Comparison of ENCODE assay signal across 11 mouse cellular contexts in genomic region chr5:66527090-66527489, GRCm38 (mm10).
A peak's percentile ranks its signal among the peaks of the same experiment; 100 is the strongest.
DNase-seq lines count a peak whose midpoint lies in the region; ATAC-seq and TF ChIP-seq lines count a peak whose summit lies in the region.
"Had no signal": no experiment of that assay in that cellular context is flagged by ENCODE, and none has a peak within 500 bp of the region (broad histone marks: within the 10 kb centered on the region; RNA-seq: fewer than 3 reads in every experiment).

No protein-coding gene starts in this region.

- peak; percentile 96 for DNase-seq in heart, adult 11 months
- DNase-seq in 3134 (ENCODE audit: extremely low read depth, insufficient read length, low spot score) = peak; percentile 61
- DNase-seq in heart, postnatal 0 days (ENCODE audit: low spot score) = no peak
- peak; percentile 72 to 82 for DNase-seq in kidney, postnatal 4 days
- no peak for DNase-seq in Muller cell, postnatal 12 days (ENCODE audit: inconsistent ontology term)
- DNase-seq: layer of hippocampus, postnatal 36 days; liver, postnatal 0 days had no signal

- no peak for TF ChIP-seq CTCF in heart, postnatal 0 days (IDR thresholded peaks at IDR 0.05; ENCODE audit: low read depth)
- TF ChIP-seq CTCF in intestine, postnatal 0 days (IDR thresholded peaks at IDR 0.05; ENCODE audit: low read depth) = no peak

- no peaks in the 10 kb centered on the region for H3K9me3 ChIP-seq in heart, embryonic 11.5 days (replicated peaks; ENCODE audit: control insufficient read depth, low read length)
- no peaks in the 10 kb centered on the region for H3K9me3 ChIP-seq in heart, postnatal 0 days (replicated peaks; ENCODE audit: control insufficient read depth, low read length)
- no peaks in the 10 kb centered on the region for H3K9me3 ChIP-seq in intestine, postnatal 0 days (ENCODE audit: control insufficient read depth)
- no peaks in the 10 kb centered on the region for H3K9me3 ChIP-seq in intestine, embryonic 16.5 days (ENCODE audit: control insufficient read depth, low read length)
- H3K9me3 ChIP-seq: forebrain, embryonic 15.5 days had no signal

- H3K4me1 ChIP-seq in heart, embryonic 11.5 days (ENCODE audit: control insufficient read depth, insufficient read depth, low read length) = peaks cover 20% of the 10 kb centered on the region
- peaks cover 15% of the 10 kb centered on the region for H3K4me1 ChIP-seq in heart, postnatal 0 days (ENCODE audit: control insufficient read depth, insufficient read depth)
- no peaks in the 10 kb centered on the region for H3K4me1 ChIP-seq in intestine, postnatal 0 days (replicated peaks; ENCODE audit: control insufficient read depth, insufficient read depth, low read length)
- H3K4me1 ChIP-seq in intestine, embryonic 16.5 days (ENCODE audit: control insufficient read depth, insufficient read depth, low read length) = peaks cover 6% of the 10 kb centered on the region; the same call in 1 of the 2 replicates

- no peak for TF ChIP-seq EP300 in heart, postnatal 0 days (IDR thresholded peaks at IDR 0.05; ENCODE audit: low read depth)

- no peak overlapping the region for H3K9ac ChIP-seq in heart, embryonic 11.5 days (ENCODE audit: low read depth, low read length)
- no peak overlapping the region for H3K9ac ChIP-seq in heart, postnatal 0 days (replicated peaks; ENCODE audit: low read depth, low read length)
- H3K9ac ChIP-seq in intestine, postnatal 0 days (ENCODE audit: low read depth, low read length) = no peak overlapping the region
- H3K9ac ChIP-seq in intestine, embryonic 16.5 days (ENCODE audit: low read depth, low read length) = no peak overlapping the region
- H3K9ac ChIP-seq: forebrain, embryonic 15.5 days; liver, postnatal 0 days had no signal

- 74% methylated on average over 8 of the region's 8 CpGs for WGBS in heart, embryonic 11.5 days (ENCODE audit: insufficient replicate concordance)
- 54% methylated on average over 8 of the region's 8 CpGs for WGBS in heart, postnatal 0 days
- WGBS in intestine, postnatal 0 days = 66% methylated on average over 8 of the region's 8 CpGs
- 66% methylated on average over 8 of the region's 8 CpGs for WGBS in intestine, embryonic 16.5 days

- H3K36me3 ChIP-seq in heart, embryonic 11.5 days (ENCODE audit: control insufficient read depth, insufficient read depth, low read length) = no peaks in the 10 kb centered on the region
- H3K36me3 ChIP-seq in heart, postnatal 0 days (replicated peaks; ENCODE audit: control insufficient read depth, insufficient read depth, low read length) = no peaks in the 10 kb centered on the region
- 0 out of 2 replicates have a peak, but pooled peaks cover 5% of the 10 kb centered on the region for H3K36me3 ChIP-seq in intestine, postnatal 0 days (ENCODE audit: control insufficient read depth, insufficient read depth)
- H3K36me3 ChIP-seq in intestine, embryonic 16.5 days (ENCODE audit: control insufficient read depth, insufficient read depth, low read length) = no peaks in the 10 kb centered on the region
- H3K36me3 ChIP-seq: forebrain, embryonic 15.5 days had no signal

- ATAC-seq in heart, embryonic 11.5 days (replicated peaks; ENCODE audit: insufficient number of reproducible peaks, low FRiP score, low TSS enrichment) = no peak
- no peak for ATAC-seq in heart, postnatal 0 days (ENCODE audit: insufficient read depth, low read depth)
- ATAC-seq in intestine, postnatal 0 days = no peak
- no peak for ATAC-seq in intestine, embryonic 16.5 days
- ATAC-seq: forebrain, embryonic 15.5 days; liver, postnatal 0 days had no signal

- H3K4me3 ChIP-seq in heart, embryonic 11.5 days (ENCODE audit: low read depth, low read length) = no peak overlapping the region
- no peak overlapping the region for H3K4me3 ChIP-seq in heart, postnatal 0 days (ENCODE audit: low read depth, low read length)
- no peak overlapping the region for H3K4me3 ChIP-seq in intestine, postnatal 0 days (ENCODE audit: low read depth, low read length)
- H3K4me3 ChIP-seq in intestine, embryonic 16.5 days (ENCODE audit: low read length) = no peak overlapping the region
- H3K4me3 ChIP-seq: forebrain, embryonic 15.5 days had no signal

- H3K27me3 ChIP-seq in heart, embryonic 11.5 days (ENCODE audit: control insufficient read depth, insufficient read depth, low read length) = no peaks in the 10 kb centered on the region
- H3K27me3 ChIP-seq in heart, postnatal 0 days (ENCODE audit: control insufficient read depth, insufficient read depth, low read length) = no peaks in the 10 kb centered on the region
- H3K27me3 ChIP-seq in intestine, postnatal 0 days (replicated peaks; ENCODE audit: control insufficient read depth, insufficient read depth, low read length) = no peaks in the 10 kb centered on the region
- H3K27me3 ChIP-seq in intestine, embryonic 16.5 days (replicated peaks; ENCODE audit: control insufficient read depth, insufficient read depth, low read length) = no peaks in the 10 kb centered on the region
- H3K27me3 ChIP-seq: forebrain, embryonic 15.5 days had no signal

- no peak overlapping the region for H3K27ac ChIP-seq in heart, embryonic 11.5 days (ENCODE audit: low read depth, low read length)
- H3K27ac ChIP-seq in heart, postnatal 0 days (ENCODE audit: low read depth) = peak overlapping the region; percentile 36
- H3K27ac ChIP-seq in intestine, postnatal 0 days (ENCODE audit: low read depth, low read length) = no peak overlapping the region
- H3K27ac ChIP-seq in intestine, embryonic 16.5 days (ENCODE audit: low read length) = no peak overlapping the region
- H3K27ac ChIP-seq: forebrain, embryonic 15.5 days had no signal

- H3K4me2 ChIP-seq in heart, embryonic 11.5 days = no peak overlapping the region
- H3K4me2 ChIP-seq in heart, postnatal 0 days (ENCODE audit: low read depth, low read length) = no peak overlapping the region
- no peak overlapping the region for H3K4me2 ChIP-seq in intestine, postnatal 0 days (replicated peaks; ENCODE audit: low read depth)
- H3K4me2 ChIP-seq in intestine, embryonic 16.5 days (ENCODE audit: low read depth, low read length) = no peak overlapping the region
- H3K4me2 ChIP-seq: forebrain, embryonic 15.5 days had no signal

Comparison
In these comparisons a context has a peak if more than half of its experiments do, and no peak if none do; other contexts are left out.
1. DNase-seq: peak in heart, adult 11 months (single experiment), 3134 (single experiment) and kidney, postnatal 4 days (2 of 2); none in heart, postnatal 0 days (single experiment) and Muller cell, postnatal 12 days (single experiment).